Mouse (Mus musculus): ENCODE data around the gene Slc5a11.
A peak's percentile ranks its signal among the peaks of the same experiment; 100 is the strongest.

Slc5a11 gene

DNA sequence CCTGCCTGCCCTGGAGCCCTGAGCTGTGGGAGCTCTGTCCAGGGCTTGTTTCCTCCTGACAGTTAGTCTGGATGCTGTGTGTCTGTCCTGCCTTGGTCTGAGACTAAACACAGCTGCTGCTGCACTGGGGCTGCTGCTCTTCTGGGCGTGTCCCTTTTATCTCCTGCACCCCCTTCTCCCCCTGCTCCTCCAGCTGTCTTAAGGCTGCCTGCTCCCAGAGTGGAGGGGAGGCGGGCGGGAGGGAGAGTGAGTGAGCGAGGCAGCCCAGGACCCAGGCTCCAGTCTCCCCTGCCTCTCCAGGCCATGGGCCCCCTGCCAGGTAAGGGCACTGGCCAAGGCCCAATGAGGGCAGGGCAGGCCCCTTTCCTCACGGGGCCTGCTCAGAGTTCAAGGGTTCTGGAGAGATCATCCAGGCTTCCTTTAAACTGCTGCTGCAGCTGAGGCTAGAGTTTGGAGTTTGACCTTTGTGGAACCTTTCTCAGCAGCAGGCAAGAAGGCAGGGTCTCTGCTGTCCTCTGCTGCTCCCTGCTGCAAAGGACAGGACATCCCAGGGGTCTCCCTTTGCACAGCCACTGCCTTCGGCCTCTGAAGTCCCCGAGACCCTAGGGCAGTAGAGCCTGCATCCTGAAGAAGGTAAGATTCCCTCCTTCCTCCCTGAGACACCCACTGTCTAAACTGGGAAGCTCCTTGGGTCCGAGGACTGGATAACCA lies at the start of gene Slc5a11:
Gene Slc5a11 (plus strand): TSS at position 416 of the 711 bp plus-strand sequence.
- no peak for DNase-seq (ENCODE audit: low spot score in 2 of 2)

GRCm38 (mm10) chr7:123167436-123167835 lies 47.1 kb upstream of the Slc5a11 start:
- no peak for DNase-seq (ENCODE audit: low spot score in 2 of 2)

GRCm38 (mm10) chr7:123169618-123170017 lies 45.0 kb upstream of the Slc5a11 start:
- DNase-seq (ENCODE audit: low spot score in 2 of 2) = no peak

GRCm38 (mm10) chr7:123172101-123172500 lies 42.5 kb upstream of the Slc5a11 start:
- no peak for DNase-seq (ENCODE audit: low spot score in 2 of 2)

GRCm38 (mm10) chr7:123177215-123177614 lies 37.4 kb upstream of the Slc5a11 start:
- no peak for DNase-seq (ENCODE audit: low spot score in 2 of 2)

DNA sequence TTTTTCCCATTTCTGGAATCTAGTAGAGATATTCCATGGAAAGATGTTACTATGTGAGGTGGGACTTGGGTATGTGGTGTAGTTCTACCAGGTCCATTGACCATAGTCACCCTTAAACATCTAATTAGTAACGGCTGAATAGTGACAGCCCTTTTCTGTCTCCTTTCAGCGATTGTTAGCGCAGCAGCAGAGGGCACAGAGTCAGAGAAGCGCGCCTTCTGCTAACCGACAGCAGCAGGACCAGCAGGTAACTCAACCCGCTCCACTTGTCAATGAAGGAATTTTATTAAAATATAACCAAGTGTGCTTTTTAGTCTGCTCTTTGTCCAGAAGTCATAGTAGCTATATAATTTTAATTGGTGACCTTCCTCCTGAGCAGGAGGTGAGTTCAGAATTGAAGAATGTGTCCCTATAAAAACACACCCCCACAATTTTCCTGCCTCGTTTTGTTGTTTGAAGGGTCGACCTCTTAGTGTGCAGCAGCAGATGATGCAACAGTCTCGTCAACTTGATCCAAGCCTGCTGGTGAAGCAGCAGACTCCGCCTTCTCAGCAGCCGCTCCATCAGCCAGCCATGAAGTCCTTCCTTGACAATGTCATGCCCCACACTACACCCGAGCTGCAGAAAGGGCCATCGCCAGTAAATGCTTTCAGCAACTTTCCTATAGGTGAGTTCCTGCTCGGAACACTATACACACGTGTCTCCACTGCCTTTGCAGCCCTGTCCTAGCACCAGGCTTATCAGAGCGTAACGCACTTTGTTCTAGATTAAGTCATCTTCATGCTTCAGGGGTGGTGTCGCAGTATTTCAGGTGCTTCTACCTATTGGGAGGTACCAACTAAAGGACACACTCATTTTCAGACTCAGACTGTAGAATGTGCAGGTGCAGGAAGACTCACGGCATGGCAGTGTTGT lies 32.5 kb upstream of the Slc5a11 start:
- no peak for DNase-seq (ENCODE audit: low spot score in 2 of 2)

GRCm38 (mm10) chr7:123184891-123185290 lies 29.7 kb upstream of the Slc5a11 start:
- DNase-seq (ENCODE audit: low spot score in 2 of 2) = no peak

GRCm38 (mm10) chr7:123186463-123186862 lies 28.1 kb upstream of the Slc5a11 start:
- DNase-seq (ENCODE audit: low spot score in 2 of 2) = no peak

- no peak for DNase-seq (ENCODE audit: low spot score in 2 of 2)
These were observed 27.3 kb upstream of the Slc5a11 start for GRCm38 (mm10) chr7:123187246-123187645.

DNA sequence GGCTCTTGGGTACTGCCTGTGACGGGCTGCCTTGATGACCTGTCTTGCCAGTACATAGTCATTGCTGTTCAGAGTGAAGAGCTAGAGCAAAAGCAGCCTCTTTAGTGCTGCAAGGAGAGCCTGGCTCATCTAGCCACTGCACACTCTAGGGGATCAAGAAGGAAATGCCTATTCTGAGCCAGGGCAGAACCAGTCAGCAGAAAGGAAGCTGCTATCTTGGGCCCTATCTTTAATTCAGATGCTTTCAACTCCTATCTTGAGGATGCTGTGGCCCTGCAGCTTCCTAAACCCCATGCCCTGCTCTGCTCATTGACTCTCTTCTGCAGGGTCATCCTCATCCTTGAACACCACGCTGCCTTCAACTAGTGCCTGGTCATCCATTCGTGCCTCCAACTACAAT lies 26.1 kb upstream of the Slc5a11 start:
- DNase-seq (ENCODE audit: low spot score in 2 of 2) = no peak

GRCm38 (mm10) chr7:123189762-123190161 lies 24.8 kb upstream of the Slc5a11 start:
- DNase-seq (ENCODE audit: low spot score in 2 of 2) = no peak

DNA sequence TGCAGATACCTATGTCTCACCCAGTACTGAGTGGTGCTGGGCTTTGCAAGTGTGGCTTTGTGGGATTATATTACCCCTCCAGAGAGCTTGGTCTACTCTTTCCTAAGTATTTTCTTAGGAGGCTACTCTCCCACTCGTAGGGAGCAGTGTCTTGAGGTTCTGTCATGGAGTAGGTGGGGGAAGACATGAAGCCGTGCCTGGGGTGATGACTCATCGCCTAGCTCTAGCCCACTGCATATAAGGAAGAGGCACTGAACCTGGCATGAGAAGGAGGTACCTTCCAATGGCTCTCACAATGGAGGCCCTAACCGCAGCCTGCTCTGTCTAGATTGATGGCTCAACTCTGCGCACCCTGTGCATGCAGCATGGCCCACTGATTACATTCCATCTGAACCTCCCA lies 22.8 kb upstream of the Slc5a11 start:
- no peak for DNase-seq (ENCODE audit: low spot score in 2 of 2)

DNA sequence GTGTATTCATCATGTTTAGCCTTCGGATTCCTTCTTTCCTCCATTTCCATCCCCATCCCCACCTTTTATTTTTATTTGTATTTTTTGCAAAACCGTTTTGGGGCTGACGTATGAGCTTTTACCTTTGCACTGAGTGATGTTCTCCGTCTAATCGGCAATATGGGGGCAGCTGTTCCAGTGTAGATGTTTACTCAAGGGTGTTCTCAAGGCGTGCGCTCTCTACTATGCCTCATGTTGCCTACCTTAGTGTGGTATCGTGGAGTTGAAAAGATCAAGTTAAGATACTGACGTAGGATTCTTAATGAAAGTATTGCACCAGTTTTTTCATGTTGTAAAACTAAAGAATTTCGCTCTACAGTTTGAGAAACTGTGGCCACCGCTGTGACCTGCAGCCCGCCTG lies 21.4 kb upstream of the Slc5a11 start:
- no peak for DNase-seq (ENCODE audit: low spot score in 2 of 2)

- DNase-seq (ENCODE audit: low spot score in 2 of 2) = no peak
These were observed 19.9 kb upstream of the Slc5a11 start for GRCm38 (mm10) chr7:123194696-123195095.

DNA sequence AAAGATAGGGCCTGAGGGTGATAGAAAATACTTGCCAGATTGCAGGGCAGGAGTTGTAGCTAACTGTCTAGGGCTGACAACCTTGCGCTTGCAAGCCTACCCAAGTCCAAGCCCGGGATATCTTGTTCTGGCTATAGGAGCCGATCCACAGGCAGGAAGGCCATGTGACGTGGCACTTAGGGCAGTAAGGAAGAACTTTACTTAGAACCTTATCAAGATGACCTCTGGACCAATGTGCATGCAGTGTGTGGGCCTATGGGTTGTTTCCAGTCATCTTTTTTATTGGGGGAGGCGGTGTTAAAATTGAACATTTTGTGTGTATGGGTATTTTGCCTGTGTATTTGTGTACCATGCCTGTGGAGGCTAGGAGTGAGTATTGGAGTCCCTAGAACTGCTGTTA lies 18.1 kb upstream of the Slc5a11 start:
- no peak for DNase-seq (ENCODE audit: low spot score in 2 of 2)

DNA sequence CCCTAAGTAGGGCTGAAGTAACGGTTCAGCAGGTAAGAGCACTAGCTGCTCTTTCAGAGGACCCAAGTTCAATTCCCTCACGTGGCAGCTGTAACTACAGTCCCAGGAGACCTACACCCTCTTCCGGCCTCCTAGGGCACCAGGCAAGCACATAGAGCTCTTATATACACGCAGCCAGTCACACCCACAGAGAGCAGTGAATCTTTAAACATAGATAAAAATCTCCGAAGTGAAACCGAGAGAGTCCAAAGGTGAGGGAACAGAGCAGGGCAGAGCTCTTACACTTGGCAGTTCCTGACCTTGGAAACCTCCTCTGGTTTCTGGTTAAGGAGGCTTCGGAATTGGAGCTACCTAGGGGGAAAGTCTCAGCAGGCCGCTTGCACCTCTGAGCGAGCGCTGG lies 15.9 kb upstream of the Slc5a11 start:
- DNase-seq (ENCODE audit: low spot score in 2 of 2) = no peak

DNA sequence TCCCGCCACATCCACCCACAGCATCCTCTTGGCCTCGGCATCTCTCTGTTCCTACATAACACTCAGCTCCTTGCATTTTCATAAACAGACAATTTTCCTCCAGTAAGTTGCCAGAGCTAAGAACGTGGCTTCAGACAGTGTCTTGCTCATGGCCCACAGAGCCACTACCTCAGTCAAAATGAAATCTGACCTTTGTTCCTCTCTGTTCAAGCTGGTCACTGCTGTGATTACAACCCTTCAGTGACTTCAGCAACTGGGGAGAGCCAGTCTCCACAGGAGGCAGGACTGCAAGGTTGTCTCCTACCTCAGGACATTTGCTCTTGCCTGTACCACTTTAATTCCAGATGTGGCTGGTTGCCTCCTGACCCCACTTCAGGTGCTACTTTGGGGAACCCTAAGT lies 15.4 kb upstream of the Slc5a11 start:
- no peak for DNase-seq (ENCODE audit: low spot score in 2 of 2)

DNA sequence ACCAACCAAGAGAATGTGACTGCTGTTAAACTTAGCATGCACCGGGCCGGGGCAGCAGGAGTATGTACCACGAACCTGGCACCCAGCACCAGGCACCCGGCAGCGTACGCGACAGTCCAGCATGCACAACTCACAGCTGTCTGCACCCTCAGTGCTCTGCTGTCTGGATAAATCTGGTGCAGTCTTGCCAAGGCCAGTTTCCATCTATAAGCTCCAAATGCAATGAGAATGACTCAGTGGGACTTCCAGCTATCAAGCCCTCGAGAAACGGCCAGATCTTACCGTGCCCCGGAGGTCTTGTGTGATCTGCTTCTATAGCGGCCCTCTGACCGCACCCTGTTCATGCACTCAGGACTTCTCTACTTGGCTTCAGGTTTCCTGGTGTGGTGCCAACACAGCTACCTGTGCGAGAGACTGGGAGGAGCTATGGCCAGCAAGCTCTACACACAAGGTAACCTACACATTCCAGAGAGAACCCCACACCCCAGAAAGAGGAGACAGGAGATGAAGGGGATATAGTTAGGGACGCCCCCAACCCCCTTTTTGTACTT lies 14.8 kb upstream of the Slc5a11 start:
- no peak for DNase-seq (ENCODE audit: low spot score in 2 of 2)

GRCm38 (mm10) chr7:123200722-123201121 lies 13.9 kb upstream of the Slc5a11 start:
- DNase-seq (ENCODE audit: low spot score in 2 of 2) = no peak

GRCm38 (mm10) chr7:123205261-123205660 lies 9.3 kb upstream of the Slc5a11 start:
- DNase-seq (ENCODE audit: low spot score in 2 of 2) = peak in 1 of 2 experiments; percentile 28

DNA sequence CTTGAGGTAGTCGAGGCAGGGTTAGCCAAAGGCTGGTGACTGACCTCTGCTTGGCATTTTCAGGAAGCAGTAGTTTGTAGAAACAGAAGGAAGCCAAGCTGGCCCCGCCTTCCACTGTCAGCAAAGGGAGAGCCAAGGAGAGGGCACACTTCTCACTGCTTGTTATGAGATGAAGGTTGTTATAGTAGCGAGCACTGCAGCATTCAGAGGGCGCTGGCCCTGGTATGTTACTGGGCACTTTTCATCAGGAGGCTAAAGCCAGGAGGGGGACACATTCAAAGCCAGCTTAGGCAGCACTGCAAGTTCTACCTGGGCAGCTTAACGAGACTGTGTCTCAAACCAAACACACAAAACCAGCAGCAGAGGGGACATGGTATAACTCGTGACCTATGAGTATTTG lies 7.0 kb upstream of the Slc5a11 start:
- DNase-seq (ENCODE audit: low spot score in 2 of 2) = no peak

DNA sequence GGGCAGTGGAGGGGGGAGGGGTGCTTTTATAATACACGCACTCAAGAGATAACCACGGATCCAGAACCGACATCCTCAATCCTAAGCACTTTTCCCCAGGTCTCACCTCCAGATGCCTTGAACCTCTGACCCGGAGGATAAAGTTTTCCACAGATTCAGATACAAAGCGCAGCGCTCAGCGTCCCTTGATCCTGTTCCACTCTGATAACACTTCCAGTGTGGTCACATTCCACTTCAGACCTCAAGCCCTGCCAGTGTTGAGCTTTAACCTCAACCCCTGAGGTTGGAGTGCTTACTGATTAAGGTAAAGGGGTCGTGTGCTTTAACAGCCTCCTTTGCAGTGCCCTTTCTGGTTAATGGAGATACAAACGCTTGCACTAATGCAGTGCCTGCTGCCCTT lies 4.7 kb upstream of the Slc5a11 start:
- no peak for DNase-seq (ENCODE audit: low spot score in 2 of 2)

DNA sequence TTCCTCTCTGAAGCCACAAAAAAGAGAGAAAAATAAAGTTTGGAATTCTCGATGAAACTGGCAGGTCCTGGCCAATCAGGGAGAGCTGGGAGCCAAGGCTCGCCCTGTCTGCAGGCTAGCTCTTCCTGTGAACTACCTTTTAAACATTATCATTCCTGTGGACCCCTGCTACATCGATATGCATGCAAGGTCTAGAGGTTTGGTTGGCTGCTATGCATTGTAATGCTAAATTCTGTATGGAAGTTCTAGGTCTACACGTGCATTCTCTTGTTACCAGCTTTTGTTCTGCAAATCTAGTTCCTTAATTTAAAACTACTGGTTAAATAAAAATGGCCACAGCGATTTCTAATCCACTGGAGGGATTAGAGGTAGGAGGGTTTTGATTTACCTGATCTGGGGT lies 3.1 kb upstream of the Slc5a11 start:
- DNase-seq (ENCODE audit: low spot score in 2 of 2) = no peak

Data from urinary bladder, adult 18-20 months (tissue).